18 mouse cellular contexts compared by ENCODE assay signal in genomic region chr9:15501319-15502256, GRCm38 (mm10). TPM values are rescaled to one million over a fixed set of nuclear protein-coding genes. Genes with fewer than 3 reads are reported as not detected.
DNase-seq lines count a peak whose midpoint lies in the region; ATAC-seq and TF ChIP-seq lines count a peak whose summit lies in the region.
"Had no signal": no experiment of that assay in that cellular context is flagged by ENCODE, and none has a peak within 500 bp of the region (broad histone marks: within the 10 kb centered on the region; RNA-seq: fewer than 3 reads in every experiment).

No protein-coding gene starts in this region.

- no peak for DNase-seq in kidney, postnatal 0 days (ENCODE audit: low spot score)
- DNase-seq in kidney, postnatal 25 days, result no peak
- DNase-seq in right cerebral cortex, adult 18-20 months, result no peak
- no peak for DNase-seq in heart, adult 11 months
- DNase-seq in left cerebral cortex, adult 18-20 months (ENCODE audit: low spot score in 2 of 2), result no peak
- DNase-seq: adrenal gland, postnatal 14 days; cerebellum, adult 8-10 months; layer of hippocampus, adult 9-11 months; right cerebral cortex, postnatal 25 days; thymus, postnatal 4 days had no signal

- H3K36me3 ChIP-seq in kidney, postnatal 0 days (ENCODE audit: insufficient read depth, low read length), result no peaks in the 10 kb centered on the region
- H3K36me3 ChIP-seq in limb, embryonic 12.5 days, result 0 out of 2 replicates have a peak, but pooled peaks cover 4% of the 10 kb centered on the region
- H3K36me3 ChIP-seq: heart, embryonic 12.5 days; liver, embryonic 12.5 days; neural tube, embryonic 13.5 days had no signal

- 80% methylated on average over 19 of the region's 19 CpGs for WGBS in kidney, postnatal 0 days
- 54% methylated on average over 19 of the region's 19 CpGs for WGBS in limb, embryonic 12.5 days

- TF ChIP-seq CTCF in kidney, postnatal 0 days (IDR thresholded peaks at IDR 0.05; ENCODE audit: low read depth), result no peak

- no peak overlapping the region for H3K9ac ChIP-seq in kidney, postnatal 0 days (ENCODE audit: low read depth, low read length)
- no peak overlapping the region for H3K9ac ChIP-seq in limb, embryonic 12.5 days (replicated peaks)
- H3K9ac ChIP-seq: forebrain, embryonic 13.5 days; heart, embryonic 12.5 days; liver, embryonic 12.5 days; neural tube, embryonic 13.5 days had no signal

- H3K27me3 ChIP-seq in kidney, postnatal 0 days (ENCODE audit: insufficient read depth, low read length), result no peaks in the 10 kb centered on the region
- H3K27me3 ChIP-seq in limb, embryonic 12.5 days, result peaks cover 7% of the 10 kb centered on the region; the same call in 1 of the 2 replicates
- H3K27me3 ChIP-seq: forebrain, embryonic 13.5 days; heart, embryonic 12.5 days; liver, embryonic 12.5 days; neural tube, embryonic 13.5 days had no signal

- no peak overlapping the region for H3K4me3 ChIP-seq in kidney, postnatal 0 days (replicated peaks; ENCODE audit: low read depth, low read length)
- H3K4me3 ChIP-seq in brown adipose tissue, adult 24 weeks (ENCODE audit: insufficient read depth, low read depth, low read length), result no peak overlapping the region
- no peak overlapping the region for H3K4me3 ChIP-seq in limb, embryonic 12.5 days (replicated peaks)
- H3K4me3 ChIP-seq: forebrain, embryonic 13.5 days; heart, embryonic 12.5 days; liver, embryonic 12.5 days; neural tube, embryonic 13.5 days had no signal

- no peaks in the 10 kb centered on the region for H3K9me3 ChIP-seq in kidney, postnatal 0 days (replicated peaks; ENCODE audit: low read length)
- H3K9me3 ChIP-seq in limb, embryonic 12.5 days, result no peaks in the 10 kb centered on the region
- H3K9me3 ChIP-seq: forebrain, embryonic 13.5 days; heart, embryonic 12.5 days; liver, embryonic 12.5 days; neural tube, embryonic 13.5 days had no signal

- H3K4me2 ChIP-seq in kidney, postnatal 0 days (ENCODE audit: low read length), result no peak overlapping the region
- no peak overlapping the region for H3K4me2 ChIP-seq in limb, embryonic 12.5 days
- H3K4me2 ChIP-seq: forebrain, embryonic 13.5 days; heart, embryonic 12.5 days; liver, embryonic 12.5 days; neural tube, embryonic 13.5 days had no signal

- no peak for ATAC-seq in kidney, postnatal 0 days (replicated peaks; ENCODE audit: low FRiP score, low read depth)
- peak; percentile 79 for ATAC-seq in CD4-positive, CD25-positive, alpha-beta regulatory T cell, adult 4 months
- no peak for ATAC-seq in limb, embryonic 12.5 days (ENCODE audit: insufficient number of reproducible peaks, insufficient read depth, low FRiP score, low TSS enrichment, low read depth)
- ATAC-seq: forebrain, embryonic 13.5 days; hindbrain, postnatal 0 days; liver, embryonic 12.5 days had no signal

- H3K27ac ChIP-seq in kidney, postnatal 0 days, result peak overlapping the region; percentile 43; the same call in 1 of the 2 replicates
- H3K27ac ChIP-seq in brown adipose tissue, adult 24 weeks (replicated peaks; ENCODE audit: low read depth, low read length), result 0 out of 2 replicates have a peak overlapping the region, but pooled peaks have one; percentile 16
- H3K27ac ChIP-seq in limb, embryonic 12.5 days, result 0 out of 2 replicates have a peak overlapping the region, but pooled peaks have one; percentile 29
- H3K27ac ChIP-seq: forebrain, embryonic 13.5 days; hindbrain, postnatal 0 days; liver, embryonic 12.5 days; neural tube, embryonic 13.5 days had no signal

- peaks cover 39% of the 10 kb centered on the region for H3K4me1 ChIP-seq in kidney, postnatal 0 days (replicated peaks; ENCODE audit: insufficient read depth, low read length)
- peaks cover 54% of the 10 kb centered on the region for H3K4me1 ChIP-seq in brown adipose tissue, adult 24 weeks (ENCODE audit: control insufficient read depth, insufficient read depth, insufficient read length, low read length)
- H3K4me1 ChIP-seq in limb, embryonic 12.5 days (replicated peaks), result peaks cover 49% of the 10 kb centered on the region

RNA-seq across cellular contexts. Expression of gene Smco4, which starts 8.4 kb away (rescaled TPM):
- polyA plus RNA-seq in kidney, postnatal 0 days (2015; fragmentation: Nextera tagmentation; extraction: Ambion mirVana), result 3.7 and 3.9 TPM in 2 replicates
- polyA plus RNA-seq in CD4-positive, CD25-positive, alpha-beta regulatory T cell, adult 4 months (2017; shearing (Covaris generic)), result 10 to 100 TPM; 10.5 to 25.1 TPM
- 14.5 and 22.4 TPM in 2 replicates for polyA plus RNA-seq in brown adipose tissue, adult 24 weeks (2012; ENCODE audit: insufficient read depth, insufficient read length, missing spikeins)
- 2.0 and 3.1 TPM in 2 replicates for polyA plus RNA-seq in limb, embryonic 12.5 days (2016; fragmentation: Nextera tagmentation; extraction: Ambion mirVana)
- 1 to 10 TPM; 3.4 to 3.7 TPM for total RNA-seq in left cerebral cortex, adult 18-20 months (2021)
